In genomic region chr10:61782799-61783611, GRCm38 (mm10) we compare ENCODE assay signal across 8 mouse cellular contexts. TPM values are rescaled to one million over a fixed set of nuclear protein-coding genes. Genes with fewer than 3 reads are reported as not detected.
DNase-seq lines count a peak whose midpoint lies in the region; ATAC-seq and TF ChIP-seq lines count a peak whose summit lies in the region.

No protein-coding gene starts in this region.

- under 1% methylated on average over 72 of the region's 74 CpGs for WGBS in forebrain, embryonic 13.5 days
- WGBS in liver, postnatal 0 days (ENCODE audit: insufficient replicate concordance), result 1% methylated on average over 60 of the region's 74 CpGs
- WGBS in olfactory bulb, adult 2 months, result under 1% methylated on average over 73 of the region's 74 CpGs

- peak overlapping the region; percentile 93 for H3K4me3 ChIP-seq in E14TG2a.4 (replicated peaks; ENCODE audit: low read length)
- peak overlapping the region; percentile 90 for H3K4me3 ChIP-seq in forebrain, embryonic 13.5 days
- H3K4me3 ChIP-seq in liver, postnatal 0 days (ENCODE audit: low read depth, low read length), result peak overlapping the region; percentile 66
- peak overlapping the region; percentile 78 for H3K4me3 ChIP-seq in olfactory bulb, adult 2 months (ENCODE audit: insufficient read depth, low read depth, low read length)

- no peaks in the 10 kb centered on the region for H3K36me3 ChIP-seq in E14TG2a.4 (ENCODE audit: insufficient read depth, low read length)
- peaks cover 12% of the 10 kb centered on the region; the same call in 1 of the 2 replicates for H3K36me3 ChIP-seq in forebrain, embryonic 13.5 days (ENCODE audit: poor library complexity, severe bottlenecking)
- H3K36me3 ChIP-seq in liver, postnatal 0 days (replicated peaks; ENCODE audit: insufficient read depth, low read length), result no peaks in the 10 kb centered on the region

- DNase-seq in c-Kit-positive CD71-negative TER-119-negative erythroid progenitor cells, embryonic 14.5 days (ENCODE audit: low read depth), result peak; percentile 19
- DNase-seq in heart, postnatal 14 days, result peak; percentile 58 to 71
- DNase-seq in layer of hippocampus, adult 18-20 months (ENCODE audit: low spot score in 2 of 2), result peak; percentile 65 to 76
- peak; percentile 60 for DNase-seq in liver, postnatal 0 days
- DNase-seq in urinary bladder, postnatal 14 days (ENCODE audit: low spot score), result peak; percentile 74

- peak overlapping the region; percentile 99 for H3K9ac ChIP-seq in forebrain, embryonic 13.5 days
- H3K9ac ChIP-seq in liver, postnatal 0 days (replicated peaks), result peak overlapping the region; percentile 61

- intact Hi-C loops in heart, postnatal 14 days (cut with DNase I), result no loop called here

- H3K27me3 ChIP-seq in E14TG2a.4 (ENCODE audit: insufficient read depth, low read length), result peaks cover 55% of the 10 kb centered on the region
- H3K27me3 ChIP-seq in forebrain, embryonic 13.5 days, result no peaks in the 10 kb centered on the region
- peaks cover 21% of the 10 kb centered on the region for H3K27me3 ChIP-seq in liver, postnatal 0 days (ENCODE audit: insufficient read depth, low read length)

- no peak for TF ChIP-seq EP300 in liver, postnatal 0 days (IDR thresholded peaks at IDR 0.05; ENCODE audit: low read depth)

- ATAC-seq in forebrain, embryonic 13.5 days, result peak; percentile 70
- ATAC-seq in liver, postnatal 0 days, result peak; percentile 70

- H3K9me3 ChIP-seq in E14TG2a.4 (ENCODE audit: low read length), result no peaks in the 10 kb centered on the region
- H3K9me3 ChIP-seq in forebrain, embryonic 13.5 days (replicated peaks), result no peaks in the 10 kb centered on the region
- H3K9me3 ChIP-seq in liver, postnatal 0 days (ENCODE audit: low read length), result no peaks in the 10 kb centered on the region

- peak overlapping the region; percentile 64 for H3K4me2 ChIP-seq in forebrain, embryonic 13.5 days
- peak overlapping the region; percentile 88 for H3K4me2 ChIP-seq in liver, postnatal 0 days (ENCODE audit: low read depth, low read length)

- TF ChIP-seq CTCF in E14TG2a.4 (conservative IDR thresholded peaks at IDR 0.05; ENCODE audit: low read length), result peak; percentile 72
- TF ChIP-seq CTCF in liver, postnatal 0 days (IDR thresholded peaks at IDR 0.05; ENCODE audit: low read depth), result peak; percentile 61
- peak; percentile 76; the same call in 1 of the 2 replicates for TF ChIP-seq CTCF in olfactory bulb, adult 2 months (IDR thresholded peaks at IDR 0.05; ENCODE audit: insufficient read depth, low read depth, low read length)

- peak overlapping the region; percentile 99 for H3K27ac ChIP-seq in forebrain, embryonic 13.5 days
- 0 out of 2 replicates have a peak overlapping the region, but pooled peaks have one; percentile 11 for H3K27ac ChIP-seq in liver, postnatal 0 days (ENCODE audit: low read depth)
- peak overlapping the region; percentile 93 for H3K27ac ChIP-seq in olfactory bulb, adult 2 months (ENCODE audit: insufficient read depth, low read depth, low read length)

- H3K4me1 ChIP-seq in E14TG2a.4 (replicated peaks; ENCODE audit: low read depth, low read length), result peaks cover 57% of the 10 kb centered on the region
- peaks cover 27% of the 10 kb centered on the region for H3K4me1 ChIP-seq in forebrain, embryonic 13.5 days
- H3K4me1 ChIP-seq in liver, postnatal 0 days (ENCODE audit: insufficient read depth), result peaks cover 5% of the 10 kb centered on the region; the same call in 1 of the 2 replicates
- peaks cover 11% of the 10 kb centered on the region for H3K4me1 ChIP-seq in olfactory bulb, adult 2 months (ENCODE audit: control insufficient read depth, insufficient read depth, low read length)

- peak; percentile 19; the same call in 1 of the 2 replicates for TF ChIP-seq POLR2A in olfactory bulb, adult 2 months (IDR thresholded peaks at IDR 0.05; ENCODE audit: insufficient read depth, low read depth, low read length)

RNA-seq across cellular contexts. Expression of gene H2afy2, which starts 0.9 kb away (rescaled TPM):
- polyA plus RNA-seq in forebrain, embryonic 13.5 days (2015; fragmentation: Nextera tagmentation; extraction: Ambion mirVana), result 321 and 326 TPM in 2 replicates
- total RNA-seq in heart, postnatal 14 days (2021), result 1 to 10 TPM; 5.4 to 5.6 TPM
- 10 to 100 TPM; 12.8 to 14.6 TPM for total RNA-seq in layer of hippocampus, adult 18-20 months (2021)
- 1.9 and 2.0 TPM in 2 replicates for polyA plus RNA-seq in liver, postnatal 0 days (2015; fragmentation: Nextera tagmentation; extraction: Ambion mirVana)
- not detected in 2 replicates for polyA plus RNA-seq in olfactory bulb, adult 2 months (2012; ENCODE audit: insufficient read depth, insufficient read length, low replicate concordance, missing spikeins)

Comparison
In these comparisons a context has a peak if more than half of its experiments do, and no peak if none do; other contexts are left out.
1. Peak in every context shown above with its lines: DNase-seq, ATAC-seq, H3K4me3 ChIP-seq and H3K27ac ChIP-seq.
2. DNase-seq: peak in every context shown above with its lines; median percentile 74 in urinary bladder, postnatal 14 days; 70 in layer of hippocampus, adult 18-20 months; 64 in heart, postnatal 14 days; 60 in liver, postnatal 0 days; 19 in c-Kit-positive CD71-negative TER-119-negative erythroid progenitor cells, embryonic 14.5 days.
3. H3K27ac ChIP-seq: peak in every context shown above with its lines; median percentile 99 in forebrain, embryonic 13.5 days; 93 in olfactory bulb, adult 2 months; 11 in liver, postnatal 0 days.
4. RNA of gene H2afy2, which starts 0.9 kb away (polyA plus RNA-seq): 321 to 326 TPM in forebrain, embryonic 13.5 days; 1.9 to 2.0 TPM in liver, postnatal 0 days and not detected in olfactory bulb, adult 2 months; every median in the first group is over 100 times any median in the second.